Mouse (Mus musculus) liver, embryonic 16.5 days (tissue): ENCODE results near the gene Asxl1. TPM values are rescaled to one million over a fixed set of nuclear protein-coding genes. Genes with fewer than 3 reads are reported as not detected.

Experiments used
- ATAC-seq: fragments of 200-750 bp; cut with Nextera tagmentation; 2 replicates; pipeline ENCODE4 v1.8.0; 2017; ENCODE audit warnings: low read depth, mild to moderate bottlenecking, moderate number of reproducible peaks, moderate library complexity
- H3K27ac ChIP-seq: fragments of 300-500 bp; sonication (generic); 2 replicates; pipeline ENCODE4 v1.5.1; 2014; ENCODE audit warnings: mild to moderate bottlenecking, low read length
- H3K27me3 ChIP-seq: fragments of 300-500 bp; sonication (generic); 2 replicates; pipeline ENCODE4 v1.6.1; 2014; ENCODE audit warnings: low read depth, low read length, mixed read lengths; ENCODE audit not compliant: control insufficient read depth, insufficient read depth
- H3K36me3 ChIP-seq: fragments of 300-500 bp; sonication (generic); 2 replicates; pipeline ENCODE4 v1.6.1; 2014; ENCODE audit warnings: mild to moderate bottlenecking; ENCODE audit not compliant: control insufficient read depth, insufficient read depth
- H3K4me1 ChIP-seq: fragments of 300-500 bp; sonication (generic); 2 replicates; pipeline ENCODE4 v1.6.1; 2014; ENCODE audit warnings: low read depth, low read length, mixed read lengths; ENCODE audit not compliant: control insufficient read depth
- H3K4me2 ChIP-seq: fragments of 300-500 bp; sonication (generic); 2 replicates; pipeline ENCODE4 v1.6.1; 2014; ENCODE audit warnings: low read depth, low read length, mixed read lengths
- H3K4me3 ChIP-seq: fragments of 300-500 bp; sonication (generic); 2 replicates; pipeline ENCODE4 v1.5.1; 2014; ENCODE audit warnings: low read depth, mild to moderate bottlenecking, low read length
- H3K9ac ChIP-seq: fragments of 300-500 bp; sonication (generic); 2 replicates; pipeline ENCODE4 v1.6.1; 2014; ENCODE audit warnings: low read depth, low read length
- H3K9me3 ChIP-seq: fragments of 300-500 bp; sonication (generic); replicated peaks from 2 replicates; pipeline ENCODE4 v1.6.1; 2016; ENCODE audit warnings: low read length; ENCODE audit not compliant: control insufficient read depth
- WGBS: fragments of 180-500 bp; shearing (Covaris S2); extraction: QIAGEN DNeasy Blood & Tissue Kit; methylation state at CpG from one replicate; pipeline ENCODE4 v1.1.7; 2014; ENCODE audit not compliant: insufficient replicate concordance; 5-methylcytosine and 5-hydroxymethylcytosine counted together
- polyA plus RNA-seq: library from polyadenylated mRNA; unstranded; fragments of >200 nt; fragmentation: Nextera tagmentation; extraction: Ambion mirVana; gene quantifications from 2 replicates; pipeline ENCODE4 v1.2.1, GENCODE M21; 2015

The Asxl1 gene
- polyA plus RNA-seq, 1 experiment from 2014 or later, result 4.7 TPM

GRCm38 (mm10) chr2:153338361-153339350, 7.0 kb upstream of the Asxl1 start:
- Histone ChIP-seq H3K4me3 (no peak overlapping the region), H3K27me3 (no peaks in the 10 kb centered on the region), H3K27ac (no peak overlapping the region), H3K36me3 (no peaks in the 10 kb centered on the region), H3K9me3 (no peaks in the 10 kb centered on the region), H3K4me1 (peaks cover 33% of the 10 kb centered on the region), H3K4me2 (no peak overlapping the region), H3K9ac (no peak overlapping the region)
- WGBS, result 77% methylated on average over 9 of the region's 9 CpGs
- ATAC-seq, result no peak

GRCm38 (mm10) chr2:153342166-153342565, 3.5 kb upstream of the Asxl1 start:
- no peak overlapping the region for H3K4me3 ChIP-seq
- H3K4me2 ChIP-seq, result no peak overlapping the region
- no peak for ATAC-seq
- 64% methylated on average over 6 of the region's 6 CpGs for WGBS
- H3K27me3 ChIP-seq, result no peaks in the 10 kb centered on the region
- no peak overlapping the region for H3K9ac ChIP-seq
- H3K9me3 ChIP-seq, result no peaks in the 10 kb centered on the region
- H3K4me1 ChIP-seq, result peaks cover 33% of the 10 kb centered on the region
- peak overlapping the region; percentile 51; the same call in 1 of the 2 replicates for H3K27ac ChIP-seq
- no peaks in the 10 kb centered on the region for H3K36me3 ChIP-seq

- H3K4me2 ChIP-seq, result no peak overlapping the region
- H3K27ac ChIP-seq, result peak overlapping the region; percentile 51; the same call in 1 of the 2 replicates
Measured at GRCm38 (mm10) chr2:153342602-153343001, 3.0 kb upstream of the Asxl1 start.

GRCm38 (mm10) chr2:153343191-153343590, 2.4 kb upstream of the Asxl1 start:
- no peaks in the 10 kb centered on the region for H3K27me3 ChIP-seq
- H3K9me3 ChIP-seq, result no peaks in the 10 kb centered on the region
- ATAC-seq, result no peak
- no peak overlapping the region for H3K9ac ChIP-seq
- H3K27ac ChIP-seq, result peak overlapping the region; percentile 71
- no peaks in the 10 kb centered on the region for H3K36me3 ChIP-seq
- H3K4me1 ChIP-seq, result peaks cover 34% of the 10 kb centered on the region
- H3K4me2 ChIP-seq, result no peak overlapping the region
- H3K4me3 ChIP-seq, result no peak overlapping the region

More at GRCm38 (mm10) chr2:153342602-153343001, 3.0 kb upstream of the Asxl1 start:
- 17% methylated on average over 3 of the region's 3 CpGs for WGBS
- ATAC-seq, result no peak
- Histone ChIP-seq H3K9ac (no peak overlapping the region), H3K4me3 (no peak overlapping the region), H3K36me3 (no peaks in the 10 kb centered on the region), H3K27me3 (no peaks in the 10 kb centered on the region), H3K4me1 (peaks cover 33% of the 10 kb centered on the region), H3K9me3 (no peaks in the 10 kb centered on the region)

GRCm38 (mm10) chr2:153345071-153345453, 567 bp upstream of the Asxl1 start:
- Histone ChIP-seq H3K4me2 (peak overlapping the region; percentile 68), H3K9me3 (no peaks in the 10 kb centered on the region), H3K27me3 (no peaks in the 10 kb centered on the region), H3K27ac (peak overlapping the region; percentile 97), H3K4me1 (peaks cover 47% of the 10 kb centered on the region), H3K9ac (peak overlapping the region; percentile 97), H3K36me3 (no peaks in the 10 kb centered on the region), H3K4me3 (peak overlapping the region; percentile 95)
- WGBS, result 5% methylated on average over 11 of the region's 11 CpGs
- peak; percentile 1; the same call in 1 of the 2 replicates for ATAC-seq

- peaks cover 61% of the 10 kb centered on the region for H3K4me1 ChIP-seq
- H3K27me3 ChIP-seq, result no peaks in the 10 kb centered on the region
- no peaks in the 10 kb centered on the region; the same call in 1 of the 2 replicates for H3K36me3 ChIP-seq
- H3K4me2 ChIP-seq, result peak overlapping the region; percentile 63
- peak; percentile 49 for ATAC-seq
- H3K9me3 ChIP-seq, result no peaks in the 10 kb centered on the region
- WGBS, result under 1% methylated on average over 56 of the region's 76 CpGs
- H3K4me3 ChIP-seq, result peak overlapping the region; percentile 95
- H3K9ac ChIP-seq, result peak overlapping the region; percentile 97
- H3K27ac ChIP-seq, result peak overlapping the region; percentile 97
Measured at GRCm38 (mm10) chr2:153346221-153347182, 873 bp downstream of the Asxl1 start.

- 2% methylated on average over 9 of the region's 9 CpGs for WGBS
Measured at GRCm38 (mm10) chr2:153347183-153347781, 1.7 kb downstream of the Asxl1 start.

GRCm38 (mm10) chr2:153348100-153348831, 2.6 kb downstream of the Asxl1 start:
- H3K27ac ChIP-seq, result peak overlapping the region; percentile 69
- 20% methylated on average over 6 of the region's 6 CpGs for WGBS
- H3K4me1 ChIP-seq, result peaks cover 51% of the 10 kb centered on the region
- H3K4me3 ChIP-seq, result peak overlapping the region; percentile 95
- H3K9ac ChIP-seq, result peak overlapping the region; percentile 45
- ATAC-seq, result no peak
- H3K9me3 ChIP-seq, result no peaks in the 10 kb centered on the region
- no peaks in the 10 kb centered on the region for H3K27me3 ChIP-seq
- peaks cover 9% of the 10 kb centered on the region for H3K36me3 ChIP-seq
- peak overlapping the region; percentile 63 for H3K4me2 ChIP-seq

More at GRCm38 (mm10) chr2:153347183-153347781, 1.7 kb downstream of the Asxl1 start:
- ATAC-seq, result no peak
- H3K9ac ChIP-seq, result peak overlapping the region; percentile 97
- H3K9me3 ChIP-seq, result no peaks in the 10 kb centered on the region
- no peaks in the 10 kb centered on the region for H3K27me3 ChIP-seq
- H3K36me3 ChIP-seq, result peaks cover 2% of the 10 kb centered on the region
- H3K4me3 ChIP-seq, result peak overlapping the region; percentile 95
- H3K4me2 ChIP-seq, result peak overlapping the region; percentile 63
- peaks cover 60% of the 10 kb centered on the region for H3K4me1 ChIP-seq
- peak overlapping the region; percentile 97 for H3K27ac ChIP-seq
